Mouse (Mus musculus) right cerebral cortex, postnatal 4 days (tissue): ENCODE results near the gene Rabac1.

Source experiments
- DNase-seq: peaks from one replicate; pipeline ENCODE4 v3.0.0-alpha.2; 2022

The Rabac1 gene

GRCm38 (mm10) chr7:24971972-24972893 is at the start of gene Rabac1:
TSS of gene Rabac1 (minus strand) at chr7:24972754.
- DNase-seq: peak; percentile 80

GRCm38 (mm10) chr7:25011592-25011991 is 39.0 kb upstream of the Rabac1 start:
- no peak for DNase-seq

GRCm38 (mm10) chr7:25010090-25010913 is 37.7 kb upstream of the Rabac1 start:
- peak; percentile 73 for DNase-seq

DNA sequence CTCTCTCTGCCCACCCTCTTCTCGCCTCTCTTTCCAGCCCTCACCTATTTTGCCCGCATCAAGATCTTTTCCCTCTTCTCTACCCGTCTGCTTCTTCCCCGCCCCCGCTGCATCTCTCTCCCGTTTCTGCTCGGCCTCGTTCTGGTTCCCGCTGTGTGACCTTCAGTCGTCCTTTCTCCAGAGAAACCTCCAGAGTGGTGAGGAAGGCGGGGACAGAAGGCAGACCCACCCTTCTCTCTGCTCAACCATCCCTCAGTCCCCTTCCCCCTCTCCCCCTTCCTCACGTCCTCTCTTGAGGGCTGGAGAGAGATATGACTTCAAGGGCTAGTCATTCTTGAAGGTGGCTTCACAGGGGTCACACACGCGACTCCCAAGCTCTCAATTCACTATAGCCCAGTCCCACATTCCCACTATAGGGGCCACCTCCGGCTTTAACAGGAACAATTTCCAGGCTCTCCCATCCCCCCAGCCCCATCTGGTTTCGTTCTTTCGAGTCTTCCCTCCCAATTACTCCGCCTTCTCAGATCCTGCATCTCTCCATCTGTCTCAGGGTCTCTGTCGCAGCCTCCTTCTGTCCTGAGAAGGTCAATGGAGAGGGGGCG is 36.6 kb upstream of the Rabac1 start:
- DNase-seq: peak; percentile 69

DNA sequence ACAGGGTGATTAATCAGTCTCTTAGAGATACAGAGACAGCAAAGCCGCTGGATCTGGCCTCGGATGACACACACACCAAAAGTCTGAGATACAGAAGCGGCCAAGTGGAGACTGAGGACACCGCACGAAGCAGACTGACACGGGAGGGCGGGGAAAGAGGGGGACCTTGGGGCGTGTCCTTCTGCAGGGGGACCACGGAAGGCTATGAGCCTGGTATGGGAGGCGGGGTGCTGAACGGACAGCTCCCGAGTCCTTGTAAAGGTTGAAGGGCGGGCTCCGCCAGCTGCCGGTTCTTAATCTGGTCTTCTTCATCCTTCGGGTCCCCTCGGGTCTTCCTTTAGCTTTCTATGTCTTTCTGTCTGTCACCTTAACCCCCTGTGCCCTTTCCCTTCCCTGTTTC is 36.1 kb upstream of the Rabac1 start:
- peak; percentile 60 for DNase-seq

GRCm38 (mm10) chr7:25007609-25008374 is 35.2 kb upstream of the Rabac1 start:
- peak; percentile 73 for DNase-seq

GRCm38 (mm10) chr7:25006586-25007364 is 34.2 kb upstream of the Rabac1 start:
- no peak for DNase-seq

DNA sequence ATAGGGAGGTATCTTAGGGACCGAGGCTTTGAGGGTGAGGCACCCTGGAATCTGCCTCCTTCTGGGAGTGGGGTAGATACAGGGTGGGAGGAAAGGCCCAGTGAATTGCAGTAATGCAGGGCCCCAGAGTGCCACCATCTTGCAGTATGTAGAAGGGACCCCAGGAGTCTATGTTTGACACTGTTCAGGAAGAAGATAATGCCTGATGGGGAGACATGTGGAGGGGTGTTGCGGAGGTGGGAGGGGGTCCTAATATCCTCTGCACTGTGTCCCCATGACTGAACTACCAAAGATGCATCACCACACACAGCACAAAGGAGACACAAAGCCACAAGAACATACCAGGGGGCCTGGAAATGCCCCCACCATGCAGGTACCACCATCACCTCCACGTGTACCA is 33.6 kb upstream of the Rabac1 start:
- no peak for DNase-seq

GRCm38 (mm10) chr7:25005421-25006065 is 33.0 kb upstream of the Rabac1 start, which contains the start of gene Atp1a3:
TSS of gene Atp1a3 (minus strand) at chr7:25005958.
- peak; percentile 87 for DNase-seq

- DNase-seq: peak; percentile 50
These were observed 32.3 kb upstream of the Rabac1 start for GRCm38 (mm10) chr7:25004806-25005205.

DNA sequence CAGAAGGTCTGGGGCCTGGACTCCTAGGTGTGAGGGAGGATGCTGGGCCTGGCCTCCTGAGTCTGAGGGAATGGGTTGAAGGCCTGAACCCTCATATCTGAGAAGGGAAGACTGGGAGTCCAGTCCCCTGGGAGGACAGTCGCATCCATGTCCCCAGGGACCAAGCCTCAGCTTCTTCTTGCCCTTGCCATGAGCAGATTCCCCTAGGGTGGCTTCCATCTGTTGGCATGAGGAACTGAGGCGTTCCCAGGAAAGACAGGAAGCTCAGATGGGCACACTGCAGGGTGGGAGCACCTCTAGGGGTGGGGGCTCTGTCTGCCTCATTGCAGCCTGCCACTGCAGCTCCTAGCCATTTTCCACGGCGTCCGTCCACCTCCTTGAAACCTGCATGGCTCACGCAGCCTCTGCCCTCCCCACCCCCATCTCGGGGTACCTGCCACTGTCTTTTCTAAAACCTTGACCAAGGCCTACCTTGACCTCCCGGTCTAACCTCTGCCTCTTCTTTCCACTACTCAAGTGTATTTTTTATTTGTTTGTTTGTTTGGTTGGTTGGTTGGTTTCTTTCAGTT is 31.4 kb upstream of the Rabac1 start:
- no peak for DNase-seq

- DNase-seq: peak; percentile 59
These were observed 30.7 kb upstream of the Rabac1 start for GRCm38 (mm10) chr7:25003291-25003690.

DNA sequence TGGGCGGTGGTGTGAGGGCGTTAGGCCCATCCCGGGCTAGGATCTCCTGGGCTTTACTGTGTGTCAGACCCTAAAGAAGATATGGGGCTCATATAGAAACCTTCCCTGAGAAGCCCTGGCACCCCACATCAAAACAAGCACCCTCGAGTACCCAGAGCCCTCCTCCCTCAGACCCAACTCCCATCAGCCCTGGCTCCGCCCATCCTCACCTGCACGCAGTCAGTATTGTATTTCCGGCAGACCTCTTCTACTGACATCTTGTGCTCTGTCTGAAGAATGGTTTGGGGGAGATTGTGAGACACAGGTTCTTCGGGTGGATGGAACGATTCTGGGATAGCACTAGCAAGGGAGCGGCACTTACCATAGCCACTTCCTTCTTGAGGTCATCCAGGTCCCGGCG is 28.2 kb upstream of the Rabac1 start:
- no peak for DNase-seq

- DNase-seq: no peak
These were observed 27.7 kb upstream of the Rabac1 start for GRCm38 (mm10) chr7:25000211-25000610.

- DNase-seq: no peak
These were observed 20.5 kb upstream of the Rabac1 start for GRCm38 (mm10) chr7:24993081-24993480.

DNA sequence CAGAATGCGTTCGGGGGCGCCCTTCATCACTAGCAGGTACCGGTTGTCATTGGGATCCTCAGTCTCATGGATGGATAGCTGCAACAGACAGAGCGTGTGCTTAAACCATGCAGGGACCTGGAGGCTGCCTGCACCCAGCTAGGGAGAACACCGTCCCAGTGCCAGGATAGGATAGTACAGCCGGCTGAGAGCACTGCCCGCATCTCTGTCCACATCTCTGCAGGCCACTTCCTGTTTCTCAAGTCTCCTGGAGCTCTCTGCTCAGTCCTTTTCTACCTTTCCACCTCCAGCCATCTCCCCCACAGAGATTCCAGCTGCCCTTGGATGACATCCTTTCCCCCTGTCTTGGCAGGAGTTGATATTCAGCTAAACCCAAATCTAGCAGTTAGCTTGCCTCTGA is 17.9 kb upstream of the Rabac1 start:
- no peak for DNase-seq

DNA sequence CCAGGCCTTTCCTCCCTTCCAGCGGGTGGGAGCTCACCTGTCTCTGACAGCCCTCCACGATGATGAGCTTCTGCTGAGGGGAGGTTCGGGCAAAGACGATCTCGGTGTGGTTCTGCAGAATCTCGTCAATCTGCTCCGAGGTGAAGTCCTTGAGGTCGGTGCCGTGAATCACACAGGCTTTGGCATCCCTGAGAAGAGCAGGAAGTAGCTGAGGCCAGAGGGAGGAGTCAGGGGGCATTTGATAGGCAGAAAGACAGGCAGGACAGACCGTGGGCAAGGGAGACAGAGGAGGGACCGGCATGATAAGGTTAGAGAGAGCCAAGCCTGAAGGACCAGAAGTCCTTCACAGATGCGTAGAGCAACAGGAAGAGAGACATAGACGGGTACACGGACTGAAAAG is 15.4 kb upstream of the Rabac1 start:
- no peak for DNase-seq

DNA sequence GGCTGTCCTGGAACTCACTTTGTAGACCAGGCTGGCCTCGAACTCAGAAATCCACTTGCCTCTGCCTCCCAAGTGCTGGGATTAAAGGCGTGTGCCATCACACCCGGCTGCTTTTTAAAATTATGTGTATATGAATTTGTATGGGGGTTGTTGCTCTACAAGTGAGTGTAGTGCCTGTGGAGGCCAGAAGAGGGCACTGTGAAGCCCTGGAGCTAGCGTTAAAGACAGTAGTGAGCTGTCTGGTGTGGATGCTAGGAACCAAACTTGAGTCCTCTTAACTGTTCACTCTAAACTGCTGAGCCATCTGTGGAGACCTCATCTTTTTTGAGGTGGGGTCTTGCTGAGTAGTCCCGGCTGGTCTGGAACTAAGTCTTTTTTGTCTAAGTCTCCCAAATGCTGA is 13.2 kb upstream of the Rabac1 start:
- DNase-seq: no peak

- no peak for DNase-seq
These were observed 11.8 kb upstream of the Rabac1 start for GRCm38 (mm10) chr7:24984307-24984706.

DNA sequence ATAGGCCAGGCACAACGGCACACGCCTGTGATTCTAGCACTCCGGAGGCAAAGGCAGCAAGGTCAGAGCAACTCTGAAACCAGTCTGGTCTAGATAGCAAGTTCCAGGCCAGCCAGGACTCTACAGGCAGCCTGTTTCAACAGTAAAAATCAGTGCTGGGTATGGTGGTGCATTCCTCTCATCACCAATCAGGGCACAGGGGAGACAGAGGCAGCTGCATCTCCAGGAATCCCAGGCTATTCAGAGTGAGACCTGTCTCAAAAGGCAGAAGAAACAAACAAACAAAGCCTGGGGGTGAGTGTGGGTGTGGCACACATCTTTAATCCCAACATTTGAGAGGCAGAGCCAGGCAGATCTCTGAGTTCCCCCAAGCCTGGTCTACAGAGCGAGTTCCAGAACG is 10.8 kb upstream of the Rabac1 start:
- no peak for DNase-seq

DNA sequence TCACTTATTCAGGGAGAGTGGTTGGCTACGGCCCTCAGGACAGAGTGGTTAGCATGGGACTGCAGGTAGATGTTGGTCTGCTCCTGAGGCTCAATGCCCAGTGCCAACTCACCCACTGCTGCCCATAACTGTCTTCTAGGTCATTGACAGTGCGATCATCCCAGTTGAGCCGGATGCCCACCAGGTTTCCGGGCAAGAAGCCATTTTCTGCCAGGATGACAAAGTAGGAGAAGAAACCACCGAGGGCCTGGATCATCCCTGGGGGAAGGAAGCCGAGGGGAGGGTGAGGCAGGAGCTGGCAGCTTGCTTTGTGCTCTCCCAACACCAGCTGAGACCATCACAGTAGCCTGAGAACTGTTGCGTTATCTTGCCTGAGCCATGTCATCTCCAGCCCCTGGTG is 7.9 kb upstream of the Rabac1 start:
- no peak for DNase-seq
